Mouse (Mus musculus) kidney, postnatal 10 days (tissue): ENCODE data around the gene Foxa3.
"Not testable (repeated sequence)": the region's sequence is repeated elsewhere in the genome, so short reads cannot be mapped to it uniquely, and the experiment has no call there.

Source experiments
- DNase-seq: peaks from one replicate; pipeline ENCODE4 v3.0.0; 2021; ENCODE audit warnings: mixed read lengths

The Foxa3 gene

GRCm38 (mm10) chr7:19023357-19023814, at the start of gene Foxa3:
Gene Foxa3 (minus strand): TSS chr7:19023538.
- DNase-seq, result peak; percentile 63

GRCm38 (mm10) chr7:19071024-19071423, 47.7 kb upstream of the Foxa3 start:
- DNase-seq, result not testable (repeated sequence)

- peak; percentile 37 for DNase-seq
These were observed 46.2 kb upstream of the Foxa3 start for GRCm38 (mm10) chr7:19069500-19069899.

- peak; percentile 86 for DNase-seq
These were observed 45.4 kb upstream of the Foxa3 start for GRCm38 (mm10) chr7:19068707-19069106.

- no peak for DNase-seq
These were observed 44.6 kb upstream of the Foxa3 start for GRCm38 (mm10) chr7:19067935-19068334.

- DNase-seq, result no peak
These were observed 43.7 kb upstream of the Foxa3 start for GRCm38 (mm10) chr7:19067063-19067462.

GRCm38 (mm10) chr7:19065896-19066295, 42.6 kb upstream of the Foxa3 start:
- no peak for DNase-seq

- DNase-seq, result no peak
These were observed 34.1 kb upstream of the Foxa3 start for GRCm38 (mm10) chr7:19057405-19057804.

- no peak for DNase-seq
These were observed 31.8 kb upstream of the Foxa3 start for GRCm38 (mm10) chr7:19055108-19055507.

GRCm38 (mm10) chr7:19054777-19055076, 31.4 kb upstream of the Foxa3 start:
- DNase-seq, result no peak

- DNase-seq, result peak; percentile 76
These were observed 30.9 kb upstream of the Foxa3 start, which contains the start of gene Rsph6a for GRCm38 (mm10) chr7:19054047-19054776. Gene Rsph6a (plus strand): TSS chr7:19054690.

- no peak for DNase-seq
These were observed 29.8 kb upstream of the Foxa3 start for GRCm38 (mm10) chr7:19053136-19053532.

GRCm38 (mm10) chr7:19052345-19053135, 29.2 kb upstream of the Foxa3 start:
- DNase-seq, result no peak

- no peak for DNase-seq
These were observed 27.8 kb upstream of the Foxa3 start for GRCm38 (mm10) chr7:19051161-19051560.

GRCm38 (mm10) chr7:19050172-19050571, 26.8 kb upstream of the Foxa3 start:
- no peak for DNase-seq

GRCm38 (mm10) chr7:19049252-19049651, 25.9 kb upstream of the Foxa3 start:
- DNase-seq, result no peak

- no peak for DNase-seq
These were observed 24.7 kb upstream of the Foxa3 start for GRCm38 (mm10) chr7:19048006-19048527.

- DNase-seq, result no peak
These were observed 23.1 kb upstream of the Foxa3 start for GRCm38 (mm10) chr7:19046286-19047069.

- no peak for DNase-seq
These were observed 21.3 kb upstream of the Foxa3 start for GRCm38 (mm10) chr7:19044616-19045015.

GRCm38 (mm10) chr7:19031641-19032040, 8.3 kb upstream of the Foxa3 start:
- DNase-seq, result no peak

- peak; percentile 77 for DNase-seq
These were observed 5.8 kb upstream of the Foxa3 start for GRCm38 (mm10) chr7:19029084-19029653.

GRCm38 (mm10) chr7:19028067-19028466, 4.7 kb upstream of the Foxa3 start:
- DNase-seq, result no peak
